Mouse (Mus musculus) lung, postnatal 4 days (tissue): ENCODE measurements around the gene Cd96.
A peak's percentile ranks its signal among the peaks of the same experiment; 100 is the strongest.

Experiments used
- DNase-seq, 2 experiments: peaks; one replicate each; pipeline ENCODE4 v3.0.0; 2021

Gene Cd96

DNA sequence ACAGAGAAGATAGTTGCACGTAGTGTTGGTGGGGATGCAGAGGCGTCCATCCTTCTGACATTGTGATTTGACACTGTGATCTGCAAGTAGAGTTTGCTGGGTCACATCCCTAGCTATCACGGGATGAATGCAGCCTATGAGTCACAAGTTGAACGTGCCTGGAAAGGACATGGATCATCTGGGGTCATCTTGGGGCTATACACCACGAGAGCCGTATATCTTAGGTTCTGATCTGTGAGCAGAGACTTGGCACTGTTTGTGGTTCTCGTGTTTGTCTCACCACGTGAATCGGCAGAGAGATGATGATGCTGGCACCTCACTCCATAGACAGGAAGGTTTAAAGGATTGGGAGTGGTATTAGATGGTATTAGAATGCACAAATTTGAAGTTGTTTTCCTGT, 86.2 kb downstream of the Cd96 start:
- DNase-seq = no peak

DNA sequence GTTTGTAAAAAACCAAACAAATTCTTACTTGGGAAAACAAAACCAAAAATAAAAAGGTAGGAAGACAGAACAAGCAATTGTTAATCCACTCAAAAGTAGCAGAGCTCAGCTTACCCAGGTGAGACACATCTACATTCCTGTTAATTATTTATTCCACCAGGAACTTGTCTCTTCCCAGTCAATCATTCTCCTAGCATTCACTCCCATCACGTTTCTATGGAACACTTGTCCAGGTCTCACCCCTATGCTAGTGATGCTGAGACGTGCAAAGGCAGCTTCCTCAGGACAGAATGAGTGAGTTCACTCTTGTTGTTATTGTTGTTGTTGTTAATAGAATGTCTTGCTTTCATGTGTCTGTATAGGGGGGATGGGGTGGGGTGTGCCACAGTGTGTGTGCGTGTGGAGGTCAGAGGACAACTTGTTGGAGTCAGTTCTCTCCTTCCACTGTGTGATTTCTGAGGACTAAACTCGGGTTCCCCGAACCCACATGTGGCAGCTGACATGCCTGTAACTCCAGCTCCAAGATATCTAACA, 97.0 kb downstream of the Cd96 start:
- DNase-seq = no peak

DNA sequence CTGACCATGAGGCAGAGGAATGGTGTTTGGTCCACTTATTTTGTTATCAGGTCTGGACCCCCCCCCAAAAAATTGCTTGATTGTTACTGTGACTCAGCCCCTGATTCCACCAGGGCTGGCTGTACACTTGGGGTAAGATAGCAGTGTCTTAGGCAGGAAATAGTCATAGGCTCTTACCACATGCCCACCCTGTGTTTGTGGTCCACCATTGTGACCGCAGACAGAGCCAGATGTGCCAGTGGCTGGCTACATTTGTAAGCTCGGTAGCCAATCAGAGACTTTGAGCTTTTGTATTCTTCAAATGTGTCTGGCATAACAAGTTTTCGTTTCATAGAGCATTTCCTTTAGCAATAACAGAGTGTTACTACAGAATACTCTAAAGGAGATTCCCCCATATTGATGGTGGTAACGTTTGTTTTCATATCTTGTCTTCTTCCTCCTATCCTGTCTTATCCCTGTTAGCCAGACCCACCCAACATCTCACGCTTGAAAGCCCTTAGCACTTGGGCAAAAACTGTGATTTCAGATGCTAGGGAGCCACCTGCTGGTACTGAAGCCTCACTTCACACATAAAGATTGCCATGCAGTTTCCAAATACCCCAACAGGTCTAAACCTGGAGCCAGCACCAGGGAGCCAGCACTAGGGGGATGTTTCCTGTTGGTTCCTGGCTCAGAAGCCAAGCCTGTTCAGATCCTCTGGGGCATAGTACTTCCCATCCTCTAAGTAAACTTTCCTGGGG, 97.7 kb downstream of the Cd96 start:
- peak; percentile 32 to 67 for DNase-seq

DNA sequence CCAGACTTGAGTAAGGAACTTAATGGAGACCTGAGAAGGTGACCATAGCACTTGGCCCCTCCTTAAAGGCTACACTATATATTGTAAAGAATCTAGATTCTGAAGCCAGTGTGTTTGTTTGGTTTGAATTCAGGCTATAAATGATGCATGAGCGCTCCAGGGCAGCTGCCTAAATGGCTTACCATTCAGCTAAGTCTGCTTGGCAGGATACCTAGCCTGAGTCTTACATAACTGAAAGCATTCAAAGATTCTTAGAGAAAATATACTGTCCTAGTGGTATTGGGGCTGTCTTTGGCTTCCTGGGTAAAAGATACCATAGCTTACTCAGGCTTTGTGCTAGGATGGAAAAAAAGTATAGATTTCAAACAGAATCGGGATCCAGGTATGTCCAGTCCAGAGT, 98.7 kb downstream of the Cd96 start:
- no peak for DNase-seq

DNA sequence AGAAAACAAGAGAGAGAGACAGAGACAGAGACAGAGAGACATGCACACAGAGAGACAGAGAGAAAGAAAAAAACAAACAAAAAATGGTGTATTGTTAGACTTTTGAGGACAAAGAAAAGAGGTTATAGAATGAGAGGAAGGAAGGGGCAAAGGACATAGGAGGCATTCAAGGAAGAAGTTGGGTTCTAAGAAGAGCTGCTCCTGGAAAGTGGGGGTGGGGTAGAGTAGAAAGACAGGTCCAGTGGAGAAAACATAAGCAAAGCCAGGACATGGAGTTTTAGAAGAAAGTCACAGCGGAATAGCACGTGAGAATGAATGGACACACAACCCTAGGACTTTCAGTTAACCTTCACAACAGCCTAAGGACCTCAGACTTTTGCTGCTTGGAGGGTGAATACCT, 99.7 kb downstream of the Cd96 start:
- DNase-seq = no peak

DNA sequence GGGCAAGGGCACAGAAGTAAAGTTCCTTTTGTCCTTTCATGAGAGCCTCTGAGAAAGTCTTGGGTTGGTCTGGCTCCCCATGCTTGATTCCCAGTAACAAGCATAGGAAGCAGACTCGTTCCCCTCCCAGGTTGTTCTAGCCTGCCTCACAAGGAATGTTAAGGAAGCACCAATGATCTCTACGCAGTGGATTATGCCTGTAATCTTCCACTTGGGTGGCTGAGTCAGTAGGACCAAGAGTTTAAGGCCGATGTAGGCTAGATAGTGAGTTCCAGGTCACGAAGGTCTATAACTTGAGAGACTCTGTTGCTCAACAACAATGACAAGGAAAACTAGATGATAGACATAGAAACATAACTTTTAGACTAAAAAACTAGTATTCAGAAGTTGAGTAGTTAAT, 100.3 kb downstream of the Cd96 start:
- no peak for DNase-seq

DNA sequence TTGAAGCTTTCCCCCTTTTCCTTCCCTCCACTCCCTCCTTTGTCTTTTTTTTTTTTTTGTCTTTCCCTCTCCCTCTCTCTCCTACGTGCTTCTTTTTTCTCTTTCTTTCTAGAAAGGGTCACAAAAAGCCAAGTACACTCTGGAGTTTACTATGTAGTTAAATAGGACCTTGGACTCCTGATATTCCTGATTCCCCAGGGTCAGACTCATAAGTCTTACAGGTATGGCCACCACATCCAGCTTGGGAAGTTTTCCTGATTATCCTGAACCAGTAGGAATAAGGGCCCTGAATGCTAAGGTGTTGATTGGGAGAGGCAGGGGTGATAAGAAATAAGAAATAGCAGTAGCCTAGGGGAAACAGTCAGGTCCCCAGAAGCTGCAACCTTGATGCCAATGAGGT, 100.7 kb downstream of the Cd96 start:
- no peak for DNase-seq

DNA sequence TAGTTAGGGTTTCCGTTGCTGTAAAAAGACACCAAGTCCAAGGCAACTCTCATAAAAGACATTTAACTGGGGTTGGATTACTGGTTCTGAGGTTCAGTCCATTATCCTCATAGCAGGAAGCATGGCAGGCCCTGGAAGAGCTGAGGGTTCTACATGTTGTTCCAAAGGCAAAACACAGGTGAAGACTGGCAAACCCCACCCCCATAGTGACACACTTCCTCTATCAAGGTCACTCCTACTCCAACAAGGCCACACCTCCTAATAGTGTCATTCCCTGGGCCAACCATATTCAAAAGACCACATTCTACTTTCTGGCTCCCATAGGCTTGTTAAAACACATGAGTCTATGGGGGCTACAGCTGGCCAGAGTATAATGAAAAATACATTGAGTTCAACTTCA, 108.4 kb downstream of the Cd96 start:
- no peak for DNase-seq

DNA sequence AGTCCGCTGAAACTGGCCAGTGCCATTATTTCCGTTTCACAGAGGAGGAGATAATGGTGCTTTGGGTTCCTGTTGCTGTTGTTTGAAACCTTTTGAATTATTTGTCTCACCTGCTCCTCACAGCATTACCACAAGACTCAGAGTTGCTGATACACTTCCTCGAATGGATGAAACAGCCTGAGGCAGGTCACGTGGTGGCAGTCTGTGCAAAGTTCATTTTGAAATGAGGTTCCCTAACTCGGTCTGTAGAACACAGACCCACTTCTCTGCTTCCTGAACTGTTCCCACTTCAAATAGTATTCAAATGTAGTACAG, 109.2 kb downstream of the Cd96 start:
- peak; percentile 28 to 29 for DNase-seq

DNA sequence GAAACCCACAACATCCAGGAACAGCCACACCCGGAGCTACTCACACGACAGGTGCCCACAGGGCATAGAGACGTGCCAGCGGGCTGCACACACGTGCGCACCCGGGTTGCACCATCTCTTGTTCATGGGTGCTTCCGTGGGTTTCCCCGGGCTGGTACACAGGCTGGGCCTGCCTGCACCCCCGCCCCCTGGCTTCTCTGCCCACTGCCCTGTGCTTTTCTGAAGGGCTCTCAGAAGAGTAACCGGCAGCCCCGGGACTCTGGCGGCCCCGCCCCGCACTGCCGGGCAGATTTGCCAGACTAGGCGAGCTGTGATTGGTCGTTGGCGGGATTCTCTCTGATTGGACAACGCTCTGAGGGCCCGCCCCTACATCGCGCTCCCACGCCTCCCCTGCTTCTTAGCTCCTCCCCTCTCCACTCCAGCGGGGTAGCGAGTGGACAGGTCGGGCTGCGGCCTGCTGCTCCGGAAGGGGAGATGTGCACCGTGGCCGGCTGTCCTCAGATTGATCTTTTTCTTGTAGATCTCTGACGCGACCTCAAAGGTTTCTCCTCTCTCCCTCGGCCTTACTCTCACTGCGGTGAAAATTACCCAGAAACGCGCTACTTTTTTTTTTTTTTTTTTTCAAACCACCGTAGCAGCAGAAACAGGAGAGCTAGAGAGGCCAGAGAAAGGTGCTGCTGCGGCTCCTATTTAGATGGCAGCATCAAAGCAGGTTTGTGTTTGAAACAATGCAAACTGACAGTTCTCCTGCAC, 109.7 kb downstream of the Cd96 start, which contains the start of gene Plcxd2:
Gene Plcxd2 (minus strand): TSS at position 66 of the 753 bp plus-strand sequence.
- peak; percentile 96 for DNase-seq

DNA sequence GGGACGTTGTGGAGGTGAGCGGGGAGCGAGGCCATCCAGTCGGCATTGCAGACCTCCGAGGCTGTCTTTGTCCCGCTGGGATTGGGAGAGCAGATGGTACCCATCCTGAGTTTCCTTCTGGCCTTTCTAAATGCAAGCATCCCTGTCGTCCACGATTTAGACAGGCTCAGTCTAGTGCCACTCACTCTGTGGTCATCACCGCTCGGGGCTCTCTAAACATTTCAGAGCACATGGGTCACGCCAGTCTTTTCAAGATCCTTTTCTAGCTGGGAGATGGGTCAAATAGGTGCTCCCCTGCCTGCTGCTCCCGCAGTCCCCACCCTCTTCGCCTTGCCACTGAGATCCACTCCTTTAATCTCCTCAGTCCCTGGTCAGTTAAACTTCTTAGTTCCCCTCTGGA, 110.3 kb downstream of the Cd96 start:
- no peak for DNase-seq

DNA sequence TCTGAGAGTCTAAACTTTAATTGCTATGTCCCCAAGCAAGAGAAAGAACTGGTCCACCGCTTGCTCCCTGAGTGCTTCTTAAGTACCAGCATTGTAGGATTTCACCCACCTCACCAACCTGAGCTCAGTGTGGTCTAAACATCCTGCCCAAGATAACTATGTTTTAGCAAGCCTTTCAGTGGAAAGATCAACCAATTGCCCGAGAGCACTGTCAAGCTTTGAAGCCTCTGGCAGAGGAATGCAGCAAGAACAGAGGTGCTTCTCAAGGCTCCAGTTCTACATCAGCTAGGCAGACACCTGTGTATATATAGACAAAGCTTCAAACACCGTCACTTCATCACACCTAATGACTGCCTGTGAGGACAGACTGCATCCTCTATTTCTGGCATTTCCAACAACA, 111.3 kb downstream of the Cd96 start:
- DNase-seq = no peak

DNA sequence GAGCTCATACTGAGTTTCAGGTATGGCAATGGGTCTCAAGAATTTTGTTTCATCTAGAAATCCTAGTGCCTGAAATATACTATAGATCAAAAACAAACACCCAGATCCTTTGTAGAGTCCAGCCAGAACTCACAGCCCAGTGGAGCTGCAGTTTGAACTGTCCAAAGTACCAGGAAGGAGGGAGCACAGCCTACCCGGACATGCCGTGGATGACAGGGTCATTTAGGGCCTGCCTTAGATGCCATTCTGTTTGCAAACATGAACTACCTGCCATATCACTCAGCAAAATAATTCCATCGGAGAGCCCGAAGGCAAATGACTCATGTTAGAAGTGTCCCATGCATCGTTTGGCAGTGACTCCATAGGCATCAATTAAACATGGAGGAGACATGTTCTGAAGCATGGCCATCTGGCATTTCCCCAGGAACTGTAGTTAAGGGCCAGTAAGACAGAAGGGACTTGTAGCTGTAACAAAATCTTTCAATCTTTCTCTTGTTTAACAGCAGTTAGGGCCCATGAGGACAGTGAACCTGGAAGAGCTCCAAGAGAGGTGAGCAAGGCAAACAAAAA, 111.9 kb downstream of the Cd96 start:
- DNase-seq = no peak

DNA sequence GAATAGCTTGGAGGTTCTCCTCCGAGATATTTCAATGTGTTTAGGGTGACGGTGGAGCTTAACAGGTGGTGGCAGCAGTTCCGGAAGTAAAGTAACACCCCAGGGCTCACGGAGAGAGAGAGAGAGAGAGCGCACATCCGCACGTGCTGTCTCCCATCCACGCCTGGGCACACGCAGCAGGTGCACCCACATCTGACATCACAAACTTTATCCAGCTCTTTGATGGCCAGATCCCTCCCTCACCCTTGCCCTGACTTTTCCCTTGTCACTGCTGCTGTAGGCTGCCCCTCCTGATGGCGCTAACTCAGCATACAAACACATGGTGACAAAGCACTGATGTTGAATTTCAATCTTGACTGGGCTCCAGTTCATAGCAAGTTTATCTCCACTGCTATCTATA, 113.8 kb downstream of the Cd96 start:
- no peak for DNase-seq

DNA sequence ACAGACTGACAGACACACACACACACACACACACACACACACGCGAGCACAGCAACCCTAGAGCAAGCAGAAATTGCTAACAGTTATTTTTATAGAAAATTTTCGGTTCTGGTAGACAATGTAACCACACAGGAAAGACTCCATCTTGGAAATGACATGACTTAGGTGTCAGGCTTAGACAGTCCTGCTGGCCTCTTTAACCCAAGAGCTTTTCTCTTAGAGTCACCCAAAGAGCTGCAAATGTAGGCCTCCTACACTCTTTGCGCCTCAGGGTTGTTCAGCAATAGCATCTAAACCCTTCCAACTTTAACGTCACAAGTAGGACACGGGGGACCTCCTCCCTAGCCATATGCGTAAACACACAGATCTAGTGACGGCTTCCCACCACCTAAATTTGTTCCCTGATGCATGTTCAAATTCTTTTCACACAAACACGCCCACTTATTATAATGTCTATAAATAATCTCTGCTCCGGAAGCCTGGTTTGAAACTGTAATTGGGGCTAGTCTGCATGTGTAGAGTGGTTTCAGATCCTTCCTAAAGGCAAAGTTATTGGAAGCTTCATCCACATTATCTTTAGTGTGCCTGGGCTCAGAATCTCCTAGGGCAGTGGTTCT, 118.4 kb downstream of the Cd96 start:
- no peak for DNase-seq

DNA sequence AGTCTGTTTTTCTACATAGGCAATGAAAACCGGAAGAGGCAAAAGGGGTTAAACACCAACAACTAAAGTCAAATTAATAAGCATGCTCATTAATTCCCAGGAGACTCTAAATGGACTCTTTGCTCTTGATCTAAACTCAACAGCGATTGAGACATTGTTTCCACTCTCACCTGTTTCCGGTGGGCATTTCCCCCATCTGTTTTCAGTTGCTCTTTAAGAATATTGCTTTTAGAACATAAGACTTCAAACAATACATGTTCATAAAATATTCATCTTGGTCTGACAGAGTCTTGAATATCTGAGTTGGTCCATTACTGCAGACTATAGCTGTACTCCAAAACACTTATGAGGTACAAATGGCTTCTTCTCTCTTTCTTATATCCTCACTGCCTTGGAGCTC, 119.1 kb downstream of the Cd96 start:
- DNase-seq = no peak

DNA sequence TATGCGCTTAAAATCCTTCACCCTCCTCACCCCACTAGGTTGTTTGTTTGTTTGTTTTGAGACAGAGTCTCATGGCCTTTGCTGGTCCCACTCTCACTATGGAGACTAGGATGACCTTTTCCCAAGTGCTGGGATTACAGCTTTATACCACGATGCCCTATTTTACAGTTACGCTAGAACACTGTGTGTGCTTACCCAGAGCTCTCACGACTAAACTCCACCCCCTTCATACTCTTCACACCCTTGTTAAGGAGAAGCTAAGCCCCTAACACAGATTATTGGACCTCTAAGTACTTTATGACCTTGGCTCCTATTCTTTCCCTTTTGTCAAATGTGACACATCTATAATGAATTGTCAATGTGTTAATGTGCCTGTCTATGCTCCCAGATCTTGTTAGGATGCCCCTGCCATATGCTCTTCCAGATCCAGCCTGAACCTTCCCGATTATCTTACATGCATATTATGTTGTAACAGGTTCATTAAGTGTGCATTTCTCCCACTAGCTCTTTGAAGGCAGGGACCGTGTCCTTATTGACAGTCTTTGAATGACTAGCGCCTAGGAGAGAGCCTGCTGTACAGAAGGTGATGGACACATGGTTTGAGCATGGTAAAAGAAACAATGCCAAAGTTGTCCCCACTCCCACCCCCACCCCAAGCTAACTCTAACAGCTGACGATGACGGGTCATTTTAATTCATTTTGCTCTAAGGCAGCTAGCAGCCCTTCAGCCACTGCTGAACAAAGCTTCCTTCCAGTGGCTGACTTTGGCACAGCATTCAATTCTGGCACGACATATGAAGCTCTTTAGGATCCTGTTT, 120.5 kb downstream of the Cd96 start:
- no peak for DNase-seq

DNA sequence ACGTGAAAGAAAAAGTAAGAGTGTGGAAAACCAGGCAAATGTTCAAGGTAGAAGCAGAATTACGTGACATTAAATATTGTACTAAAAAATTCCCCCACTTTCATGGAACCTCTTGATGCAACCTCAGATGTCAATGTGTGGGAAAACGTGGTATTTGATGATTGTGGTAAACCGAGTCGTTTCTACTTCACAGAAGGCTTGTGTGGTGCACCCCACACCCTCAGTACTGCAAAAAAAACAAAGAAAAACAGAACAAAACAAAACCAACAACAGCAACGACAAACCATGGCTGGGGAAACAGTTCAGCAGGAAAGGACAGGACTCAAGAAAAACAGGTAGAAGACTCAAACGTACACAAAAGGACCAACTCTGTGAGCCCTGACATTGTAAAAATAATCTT, 121.8 kb downstream of the Cd96 start:
- no peak for DNase-seq

DNA sequence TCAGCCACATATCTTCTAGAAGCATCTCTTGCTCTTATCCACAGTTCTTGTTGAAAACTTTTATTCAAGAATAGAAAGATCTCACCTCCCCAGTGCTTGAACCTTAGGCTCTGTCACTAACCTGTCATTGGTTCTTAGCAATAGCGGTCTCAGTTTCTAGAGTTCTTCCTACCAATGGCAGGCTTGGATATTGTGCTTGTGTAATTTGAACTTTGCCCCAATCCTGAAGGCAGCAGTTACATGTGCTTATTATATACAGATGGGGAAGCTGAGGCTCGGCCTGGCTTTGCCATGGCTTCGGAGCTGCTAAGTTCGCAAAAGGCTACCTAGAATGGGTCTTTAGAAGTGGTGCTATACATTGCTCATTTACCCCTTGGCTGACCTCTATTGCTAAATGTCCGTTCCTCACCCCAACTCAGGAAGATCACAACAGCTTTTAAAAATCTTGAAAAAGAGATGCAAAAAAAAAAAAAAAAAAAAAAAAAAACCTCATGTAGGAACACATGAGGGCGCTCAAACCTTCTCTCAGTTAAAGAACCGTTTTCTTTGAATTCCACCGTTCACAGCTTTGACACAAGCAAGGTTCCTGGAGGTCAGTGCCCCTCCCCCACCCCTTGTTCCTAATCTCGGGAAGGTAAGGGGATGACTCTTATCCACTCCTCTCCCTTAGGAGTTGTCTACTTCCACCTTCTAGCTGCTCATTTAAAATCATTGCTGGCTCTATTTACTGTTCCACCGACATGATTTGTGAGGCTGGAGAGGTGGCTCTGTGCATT, 129.0 kb downstream of the Cd96 start:
- no peak for DNase-seq

DNA sequence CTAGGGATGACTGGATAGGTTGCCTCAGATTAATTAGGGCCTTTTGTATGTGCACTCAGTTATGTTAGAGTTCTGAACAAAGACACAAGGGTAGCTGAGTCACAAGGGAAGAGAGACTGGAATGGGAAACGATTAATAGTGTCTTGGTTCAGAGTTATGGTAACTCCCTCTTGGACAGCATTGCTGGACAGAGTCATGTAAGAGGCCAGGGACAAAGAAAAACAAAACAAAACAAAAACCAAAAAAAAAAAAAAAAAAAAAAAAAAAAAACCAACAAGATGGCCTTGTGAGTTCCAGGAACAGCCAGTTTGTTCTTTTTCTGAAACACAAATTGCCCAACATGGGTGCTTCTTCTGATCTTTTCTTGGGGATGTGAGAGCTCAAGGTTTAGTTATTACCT, 133.8 kb downstream of the Cd96 start:
- no peak for DNase-seq
